Mouse (Mus musculus): ENCODE measurements around the gene Dapp1.
A peak's percentile ranks its signal among the peaks of the same experiment; 100 is the strongest.
"Not testable (repeated sequence)": the region's sequence is repeated elsewhere in the genome, so short reads cannot be mapped to it uniquely, and the experiment has no call there.

Gene Dapp1

DNA sequence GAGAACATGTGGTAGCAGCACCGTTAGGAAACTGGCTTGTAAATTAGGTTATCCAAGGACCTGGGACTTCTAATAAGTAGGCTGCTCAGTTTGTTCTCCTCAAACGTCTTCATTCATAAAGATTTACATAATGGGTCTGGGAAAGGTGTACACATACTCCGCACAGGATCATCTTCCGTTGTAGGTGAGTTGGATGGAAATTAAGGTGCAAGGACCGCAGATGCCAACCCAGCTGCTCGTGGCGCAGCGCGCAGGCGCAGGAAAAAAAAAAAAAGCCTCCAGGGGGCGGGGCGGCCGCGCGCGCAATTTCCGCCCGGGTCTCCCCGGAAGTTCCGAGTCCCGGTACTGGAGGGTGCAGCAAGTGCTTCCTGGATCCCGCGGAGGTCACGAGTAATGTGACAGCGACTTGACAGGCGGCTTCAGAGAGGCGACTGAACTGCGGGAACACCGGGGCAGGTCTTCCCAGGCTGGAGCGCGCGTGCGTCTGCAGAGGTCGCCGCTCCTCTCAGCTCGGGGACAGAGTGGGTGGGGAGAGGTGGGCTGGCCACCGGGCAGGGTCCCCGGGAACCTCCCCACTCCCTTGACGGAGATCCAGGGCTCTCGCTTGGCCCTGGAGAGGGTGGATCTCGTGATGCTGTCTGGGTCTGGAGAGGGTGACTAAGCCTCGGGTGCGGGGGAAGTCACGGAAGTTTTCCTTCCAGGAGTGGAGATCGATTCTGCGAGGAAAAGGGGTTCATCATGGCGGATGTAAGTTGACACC lies 63.0 kb downstream of the Dapp1 start, which contains the start of gene Lamtor3:
Lamtor3 (plus strand) TSS at position 335 of the 760 bp plus-strand sequence.
- peak; percentile 90 for DNase-seq (ENCODE audit: low spot score)

DNA sequence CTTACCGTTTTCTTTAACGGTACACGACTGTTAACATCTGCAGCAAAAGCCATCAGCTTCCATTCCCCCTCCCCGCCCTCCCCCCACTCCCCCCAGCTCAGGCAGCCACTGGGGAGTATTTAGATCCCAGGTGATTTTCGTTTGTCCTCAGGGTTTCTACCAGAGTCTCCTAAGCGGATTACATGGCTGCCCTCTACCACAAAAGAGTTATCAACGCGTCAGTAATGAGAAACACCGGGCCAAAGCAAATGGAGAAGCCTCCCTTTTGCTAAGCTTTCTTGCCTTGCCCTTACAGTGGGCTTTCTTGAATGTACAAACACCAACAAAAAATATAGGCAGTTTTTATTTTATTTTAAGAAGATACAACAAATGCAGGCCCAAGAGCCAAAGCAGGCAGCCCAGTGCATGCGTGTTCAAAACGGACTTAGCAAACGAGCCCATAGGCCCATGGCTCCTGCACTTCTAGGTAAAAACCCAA lies 63.6 kb downstream of the Dapp1 start:
- DNase-seq (ENCODE audit: low spot score): no peak

GRCm38 (mm10) chr3:137914567-137914966 lies 66.8 kb downstream of the Dapp1 start:
- not testable (repeated sequence) for DNase-seq (ENCODE audit: low spot score)

DNA sequence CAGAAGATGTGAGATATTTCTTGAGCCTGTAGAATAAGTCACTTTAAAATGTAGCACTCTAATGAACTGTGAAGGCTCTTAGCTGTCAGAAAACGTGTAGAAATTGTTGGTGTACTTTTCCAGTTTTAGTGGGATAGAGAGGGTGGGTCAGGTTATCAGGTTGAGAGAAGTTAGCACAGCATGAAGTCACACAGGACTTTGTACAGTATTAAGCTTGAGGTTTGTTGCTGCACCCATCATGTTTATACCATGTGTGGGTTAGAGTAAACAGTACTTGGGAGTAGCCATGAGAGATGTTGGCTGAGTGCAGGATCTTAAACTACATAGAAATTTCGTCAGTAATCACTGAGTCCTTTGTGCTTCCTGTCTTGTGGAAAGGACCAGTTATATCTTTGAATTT lies 68.3 kb downstream of the Dapp1 start:
- DNase-seq (ENCODE audit: low spot score): no peak

GRCm38 (mm10) chr3:137900149-137900548 lies 81.2 kb downstream of the Dapp1 start:
- DNase-seq (ENCODE audit: low spot score): no peak

DNA sequence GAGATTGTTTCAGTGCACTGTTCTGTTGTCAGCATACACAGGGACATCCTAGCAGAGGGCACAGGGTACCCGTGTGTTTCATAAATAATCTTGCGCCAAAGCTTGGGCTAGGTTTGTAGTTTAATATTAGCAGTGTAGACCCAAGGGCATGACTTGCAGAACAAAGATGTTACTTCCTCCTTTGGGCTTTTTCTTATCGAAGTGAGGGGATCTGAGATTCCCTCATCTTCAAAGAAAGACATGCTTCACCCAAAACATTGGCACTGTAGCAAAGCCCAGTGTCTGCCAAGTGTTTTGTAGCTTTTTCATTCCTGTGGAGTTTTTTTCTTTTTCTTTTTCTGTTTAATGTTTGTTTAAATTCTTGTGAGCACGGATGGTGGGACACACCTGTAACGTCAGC lies 83.7 kb downstream of the Dapp1 start:
- no peak for DNase-seq (ENCODE audit: low spot score)

DNA sequence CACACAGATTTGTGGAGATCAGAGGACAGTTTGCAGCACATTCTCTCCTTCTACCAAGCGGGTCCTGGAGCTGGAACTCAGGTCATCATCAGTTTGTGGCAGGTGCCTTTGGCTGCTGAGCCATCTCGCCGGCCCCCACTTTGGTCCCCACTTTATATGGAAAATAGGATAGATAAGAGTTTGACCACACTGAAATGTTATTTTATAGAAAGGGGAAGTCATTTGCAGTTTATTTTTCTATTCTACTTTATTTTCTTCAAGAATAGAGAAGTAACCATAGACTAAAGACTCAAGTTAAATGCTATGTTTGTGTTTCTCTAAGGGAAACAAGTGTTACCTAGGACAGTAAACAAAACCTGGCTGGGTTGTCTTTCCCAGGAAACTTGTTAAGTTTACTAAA lies 84.5 kb downstream of the Dapp1 start:
- no peak for DNase-seq (ENCODE audit: low spot score)

GRCm38 (mm10) chr3:137896386-137896785 lies 85.0 kb downstream of the Dapp1 start:
- DNase-seq (ENCODE audit: low spot score): no peak

GRCm38 (mm10) chr3:137895196-137895595 lies 86.1 kb downstream of the Dapp1 start:
- no peak for DNase-seq (ENCODE audit: low spot score)

DNA sequence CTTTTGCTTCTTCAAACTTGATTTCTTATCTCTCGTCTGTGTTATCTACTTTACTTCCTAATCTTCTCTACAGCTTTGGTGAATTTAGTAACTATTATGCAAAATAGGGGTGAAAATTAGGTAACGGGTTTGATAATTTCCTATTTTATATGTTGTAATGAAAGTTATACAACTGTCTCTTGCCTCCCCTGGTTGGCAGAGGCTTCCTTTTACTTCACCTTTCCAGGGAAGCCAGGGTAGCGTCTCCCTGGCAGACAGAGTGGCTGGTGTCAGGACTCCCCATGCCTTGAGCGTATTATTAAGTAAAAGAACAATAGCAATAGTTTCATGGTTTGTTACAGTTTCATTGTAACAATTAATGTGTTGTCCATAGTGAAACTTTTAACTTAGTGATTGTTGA lies 87.6 kb downstream of the Dapp1 start:
- DNase-seq (ENCODE audit: low spot score): no peak

DNA sequence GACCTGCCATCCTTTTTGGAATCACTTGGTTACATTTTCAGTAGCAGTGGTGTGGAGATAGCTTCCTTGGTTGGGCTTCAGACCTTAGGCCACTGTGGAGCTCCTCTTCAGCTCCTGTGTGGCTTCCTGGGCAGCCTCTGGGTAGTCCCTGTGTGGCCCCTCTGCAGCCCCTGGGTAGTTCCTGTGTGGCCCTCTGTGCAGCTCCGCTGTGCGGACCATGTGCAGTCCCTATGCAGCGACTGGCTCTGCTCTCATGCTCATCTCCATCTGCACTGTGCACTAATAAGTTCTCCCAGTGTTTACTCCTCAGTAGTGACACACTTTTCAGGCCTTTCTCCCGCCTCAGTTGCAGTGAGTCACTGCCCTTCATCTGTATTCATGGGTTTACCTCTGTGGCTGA lies 89.2 kb downstream of the Dapp1 start:
- no peak for DNase-seq (ENCODE audit: low spot score)

DNA sequence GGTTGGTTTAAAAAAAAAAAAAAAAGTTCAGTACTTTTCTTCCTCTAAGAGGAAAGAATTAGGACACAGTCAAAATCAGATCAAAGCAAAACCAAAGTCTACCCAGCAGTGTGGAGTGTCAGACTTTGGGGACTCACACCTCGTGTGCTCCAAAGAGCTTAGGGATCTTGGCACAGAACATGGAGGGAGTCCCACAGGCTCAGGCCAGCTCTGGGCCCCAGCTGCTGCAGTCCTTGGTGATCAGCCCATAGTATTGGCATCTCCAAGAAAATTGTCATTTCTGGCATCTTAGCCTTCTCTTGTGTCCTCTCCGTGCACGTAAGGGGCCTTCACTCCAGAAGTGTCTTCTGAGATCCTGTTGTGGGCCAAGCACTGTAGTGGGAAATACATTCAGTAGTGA lies 90.3 kb downstream of the Dapp1 start:
- no peak for DNase-seq (ENCODE audit: low spot score)

- peak; percentile 8 for DNase-seq (ENCODE audit: low spot score)
Measured at GRCm38 (mm10) chr3:137887961-137888360, 93.4 kb downstream of the Dapp1 start.

GRCm38 (mm10) chr3:137881093-137881492 lies 100.3 kb downstream of the Dapp1 start:
- DNase-seq (ENCODE audit: low spot score): no peak
